Mouse (Mus musculus): ENCODE results near the gene Col15a1.

Gene Col15a1

DNA sequence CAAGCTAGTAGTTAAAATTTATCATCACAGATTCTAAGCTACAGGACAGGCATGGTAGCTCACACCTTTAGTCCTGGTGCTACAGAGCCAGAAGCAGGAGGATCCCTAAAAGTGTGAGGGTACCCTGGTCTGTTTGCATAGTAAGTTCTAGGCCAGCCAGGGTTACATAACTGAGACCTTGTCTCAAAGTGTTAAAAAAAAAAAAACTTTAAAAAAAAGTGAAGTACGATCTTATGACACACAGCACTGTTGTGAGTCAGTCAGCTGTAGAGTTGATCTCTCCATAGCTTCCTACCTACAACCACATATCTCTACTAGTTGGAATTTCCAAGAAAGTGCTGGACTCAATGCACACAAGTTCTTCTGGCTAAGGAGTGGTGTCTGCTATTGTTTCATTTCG, 67.0 kb downstream of the Col15a1 start:
- no peak for DNase-seq

DNA sequence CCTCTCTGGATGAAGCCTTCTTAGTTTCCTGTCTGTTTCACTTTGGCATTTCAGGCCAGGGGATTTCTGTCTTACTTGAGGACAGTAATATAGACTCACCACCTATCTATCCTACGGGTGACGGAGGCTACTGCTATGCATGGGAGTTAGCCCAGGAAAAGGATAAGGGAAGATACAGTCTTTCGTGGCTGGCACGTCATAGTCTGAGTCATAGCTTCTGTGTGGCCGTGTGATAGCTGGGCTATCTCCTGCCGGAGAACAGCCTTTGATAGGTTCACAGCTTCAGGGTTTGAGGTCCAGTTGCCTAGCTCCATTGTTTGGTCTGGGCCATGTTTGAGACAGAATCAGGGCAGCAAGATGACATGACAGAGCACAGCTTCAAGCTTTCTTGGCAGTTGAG, 70.4 kb downstream of the Col15a1 start:
- DNase-seq: no peak

DNA sequence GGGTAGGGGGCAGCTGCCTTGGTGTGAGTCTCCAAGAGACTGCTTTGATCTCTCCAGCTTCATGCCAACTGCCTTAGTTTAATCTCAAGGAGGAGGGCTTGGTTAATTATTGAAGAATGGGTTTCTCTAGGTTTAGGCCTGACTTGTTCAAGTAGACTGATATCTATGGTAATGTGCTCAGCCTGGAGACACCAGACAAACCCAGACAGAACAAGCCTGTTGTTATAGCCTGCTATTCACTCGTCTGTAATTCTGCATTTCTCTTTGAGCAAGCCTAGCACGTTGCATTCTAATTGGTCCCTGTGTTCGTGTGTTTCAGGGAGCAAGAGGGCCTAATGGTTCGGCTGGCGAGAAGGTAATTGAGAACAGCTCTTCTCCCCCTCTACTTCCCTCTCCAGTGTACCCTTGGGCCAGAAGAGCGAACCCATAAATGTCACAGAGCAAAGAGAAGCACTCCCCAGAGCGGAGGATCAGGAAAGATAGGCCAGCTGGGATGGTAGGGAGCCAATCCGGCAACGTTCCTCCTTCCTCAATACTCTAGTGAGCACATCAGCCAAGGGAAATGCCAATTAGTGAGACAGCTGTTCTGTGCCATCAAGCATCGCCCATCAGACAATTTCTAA, 71.2 kb downstream of the Col15a1 start:
- no peak for DNase-seq

GRCm38 (mm10) chr4:47280126-47280525, 72.2 kb downstream of the Col15a1 start:
- no peak for DNase-seq

DNA sequence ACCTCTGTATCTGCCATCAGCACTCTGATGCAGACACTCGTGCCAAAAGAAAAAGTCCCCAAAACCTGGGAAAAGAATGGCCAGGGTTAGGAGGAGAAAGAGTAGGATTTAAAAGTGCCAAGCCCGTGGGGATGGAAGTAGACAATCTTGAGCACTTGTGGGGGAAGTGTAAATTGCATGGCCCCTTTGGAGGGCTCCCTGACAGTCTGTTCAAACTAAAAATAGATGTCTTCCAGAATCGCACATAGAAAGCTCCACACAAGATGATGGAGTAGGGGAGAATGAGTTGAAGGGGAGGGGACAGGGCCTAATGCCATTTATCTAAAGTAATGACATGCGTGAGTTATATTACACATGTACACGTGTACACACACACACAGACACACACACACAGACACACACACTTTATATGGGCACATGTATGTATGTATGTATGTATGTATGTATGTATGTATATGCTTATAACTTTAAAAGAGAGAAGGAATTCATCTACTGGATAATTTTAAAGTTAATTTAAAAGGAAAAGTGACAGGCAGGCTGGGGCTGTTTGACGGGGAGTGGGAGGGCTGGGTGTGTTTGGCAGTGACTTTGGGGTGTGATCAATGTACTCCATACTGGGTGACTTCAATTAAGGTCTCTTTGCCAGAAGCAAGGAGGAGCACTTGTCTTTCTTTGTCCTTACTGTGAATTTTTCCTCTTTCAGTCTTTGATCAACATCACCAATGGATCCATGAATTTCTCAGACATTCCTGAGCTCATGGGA, 74.1 kb downstream of the Col15a1 start:
- DNase-seq: no peak

- peak; percentile 48 for DNase-seq
These were observed 76.3 kb downstream of the Col15a1 start for GRCm38 (mm10) chr4:47284311-47284710.

- no peak for DNase-seq
These were observed 76.9 kb downstream of the Col15a1 start for GRCm38 (mm10) chr4:47284874-47285273.

- DNase-seq: no peak
These were observed 78.7 kb downstream of the Col15a1 start for GRCm38 (mm10) chr4:47286599-47287147.

DNA sequence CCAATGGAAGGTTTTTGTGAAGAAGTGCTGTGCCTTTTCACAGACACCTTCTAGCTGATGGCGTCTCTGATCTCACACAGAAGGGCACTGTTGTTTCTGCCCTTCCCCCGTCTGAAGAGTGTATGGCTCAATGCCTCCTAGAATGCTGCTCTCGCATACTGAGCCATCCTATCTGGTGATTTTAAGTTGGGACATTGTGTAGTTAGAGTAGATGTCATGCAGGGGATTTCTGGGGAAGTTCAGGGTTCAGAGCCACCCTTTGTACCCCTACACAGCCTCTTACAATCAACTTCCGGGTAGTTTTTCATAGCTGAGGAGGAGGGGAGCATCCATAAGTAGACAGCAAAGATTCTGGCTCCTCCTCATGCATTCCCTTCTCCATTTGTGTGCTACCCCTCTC, 79.5 kb downstream of the Col15a1 start:
- peak; percentile 51 for DNase-seq

DNA sequence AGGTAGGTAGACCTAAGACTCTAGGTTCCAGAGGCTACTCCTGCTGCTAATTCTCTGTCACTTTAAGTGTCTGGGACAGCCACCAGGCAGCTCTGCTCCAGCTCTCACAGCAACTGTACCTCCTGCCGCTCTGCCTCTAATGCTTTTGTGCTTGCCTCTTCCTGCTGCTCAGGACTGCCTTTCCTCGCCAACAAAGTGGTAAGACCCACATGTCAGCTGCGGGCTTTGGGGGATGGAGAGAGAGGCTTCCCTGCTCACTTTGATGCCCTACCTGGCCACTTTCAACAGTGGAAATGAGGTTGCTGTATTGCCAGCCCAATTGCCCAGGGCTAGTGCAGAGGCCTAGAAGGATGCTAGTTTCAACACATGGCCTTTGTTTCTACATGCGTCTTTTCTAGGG, 80.3 kb downstream of the Col15a1 start:
- peak; percentile 70 for DNase-seq

GRCm38 (mm10) chr4:47289526-47289925, 81.6 kb downstream of the Col15a1 start:
- peak; percentile 45 for DNase-seq

GRCm38 (mm10) chr4:47290448-47290847, 82.5 kb downstream of the Col15a1 start:
- no peak for DNase-seq

DNA sequence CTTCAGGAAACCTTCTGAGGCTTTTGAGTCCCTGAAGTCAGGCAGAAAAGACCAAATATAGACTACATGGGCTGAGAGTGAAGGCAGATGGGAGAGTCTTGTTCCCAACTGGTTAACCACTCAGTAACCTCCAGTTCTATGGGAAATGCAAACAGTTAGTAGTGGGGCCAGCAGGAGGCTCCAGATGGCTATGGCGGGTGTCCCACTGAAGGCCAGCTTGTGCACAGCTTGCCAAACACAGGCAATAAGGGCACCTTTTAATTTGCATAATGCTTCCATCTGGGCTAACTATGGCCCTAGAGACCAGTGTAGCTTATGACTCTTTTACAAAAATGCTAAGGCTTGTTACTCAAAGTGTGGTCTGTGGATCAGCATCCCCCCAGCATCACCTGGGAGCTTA, 83.1 kb downstream of the Col15a1 start:
- no peak for DNase-seq

- no peak for DNase-seq
These were observed 85.0 kb downstream of the Col15a1 start for GRCm38 (mm10) chr4:47292956-47293355.

- no peak for DNase-seq
These were observed 86.0 kb downstream of the Col15a1 start for GRCm38 (mm10) chr4:47293771-47294543.

DNA sequence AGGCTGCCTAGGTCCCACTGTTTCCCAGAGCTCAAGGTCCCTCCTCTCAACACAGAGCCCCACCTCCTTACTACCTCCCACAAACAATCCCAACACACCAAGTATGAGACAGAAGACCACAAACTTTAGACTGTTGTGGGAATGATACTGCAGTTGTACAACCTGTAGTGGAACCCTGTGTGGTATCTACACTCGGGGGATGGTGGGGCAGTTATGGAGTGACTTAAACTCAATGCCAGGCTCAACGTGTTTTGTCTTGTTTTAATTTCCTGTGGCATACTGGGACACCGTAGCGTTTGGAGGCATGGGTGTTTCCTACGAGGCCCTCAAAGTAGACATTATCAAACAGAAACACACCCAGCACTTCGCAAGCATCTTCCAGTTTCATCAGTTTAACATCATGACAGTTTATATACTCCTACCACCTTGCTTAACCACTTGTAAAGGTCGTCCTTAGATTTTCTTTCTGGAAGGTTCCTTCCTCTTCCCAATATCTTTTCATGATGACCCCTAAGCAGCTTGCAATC, 86.6 kb downstream of the Col15a1 start:
- no peak for DNase-seq

GRCm38 (mm10) chr4:47295547-47295946, 87.6 kb downstream of the Col15a1 start:
- no peak for DNase-seq

GRCm38 (mm10) chr4:47300701-47301100, 92.7 kb downstream of the Col15a1 start:
- DNase-seq: no peak

GRCm38 (mm10) chr4:47302610-47303009, 94.6 kb downstream of the Col15a1 start:
- DNase-seq: peak; percentile 50

DNA sequence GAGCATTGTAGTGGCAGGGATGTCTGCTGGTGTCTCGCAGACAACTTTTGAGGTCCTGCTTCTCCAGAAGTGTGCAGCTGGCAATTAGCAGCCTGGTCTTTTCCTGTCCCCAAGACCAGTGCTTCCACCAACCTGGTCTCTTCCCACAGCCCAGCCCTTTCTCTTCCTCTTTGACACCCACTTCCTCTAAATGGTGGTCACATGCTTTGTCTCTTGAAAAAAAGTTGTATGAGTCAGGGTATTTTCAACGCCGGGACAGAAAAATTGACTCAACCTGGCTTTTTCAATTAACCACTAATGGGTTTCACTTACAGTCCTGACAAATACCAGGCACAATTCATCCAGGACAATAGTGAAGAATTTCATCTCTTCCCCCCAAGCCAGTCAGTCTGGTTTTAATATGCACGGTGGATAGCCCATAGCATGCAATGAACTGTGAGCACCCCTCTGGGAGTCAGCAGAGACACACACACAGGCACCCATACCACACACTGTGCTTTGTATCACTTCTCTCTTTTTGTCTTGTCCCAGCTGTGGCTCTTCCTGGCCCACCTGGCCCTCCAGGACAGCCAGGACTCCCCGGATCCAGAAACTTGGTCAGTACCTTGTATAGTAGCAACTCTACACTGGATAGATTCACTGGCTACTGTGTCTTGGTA, 95.5 kb downstream of the Col15a1 start:
- DNase-seq: peak; percentile 49

DNA sequence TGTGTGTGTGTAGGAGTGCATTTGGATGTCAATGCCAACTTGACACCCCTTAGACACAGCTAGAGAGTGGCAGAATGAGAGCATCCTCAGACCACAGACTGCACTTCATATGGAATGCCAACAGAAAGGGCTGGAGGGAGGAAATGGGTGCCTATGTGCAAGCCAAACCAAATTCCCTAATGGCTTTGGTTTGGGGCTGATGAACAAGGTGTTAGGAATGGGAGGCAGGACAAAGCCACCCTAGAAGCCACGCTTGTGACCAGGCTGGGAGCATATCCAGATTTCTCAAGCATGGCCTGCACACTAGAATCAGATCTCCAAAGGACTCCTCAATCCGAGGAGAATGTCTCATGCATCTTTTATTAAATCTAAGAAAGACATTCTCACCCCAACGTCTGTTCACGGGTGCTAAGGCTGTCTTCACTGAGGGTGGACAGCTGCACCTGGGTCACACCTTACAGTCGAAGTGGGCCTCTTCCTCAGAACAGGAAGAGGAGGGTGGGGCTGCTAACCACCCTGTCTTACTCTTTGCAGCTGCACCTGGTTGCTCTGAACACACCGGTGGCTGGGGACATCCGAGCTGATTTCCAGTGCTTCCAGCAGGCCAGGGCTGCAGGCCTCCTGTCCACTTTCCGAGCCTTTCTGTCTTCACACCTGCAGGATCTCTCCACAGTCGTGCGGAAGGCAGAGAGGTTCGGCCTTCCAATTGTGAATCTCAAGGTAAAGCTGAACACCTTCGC, 102.1 kb downstream of the Col15a1 start:
- DNase-seq: peak; percentile 75

DNA sequence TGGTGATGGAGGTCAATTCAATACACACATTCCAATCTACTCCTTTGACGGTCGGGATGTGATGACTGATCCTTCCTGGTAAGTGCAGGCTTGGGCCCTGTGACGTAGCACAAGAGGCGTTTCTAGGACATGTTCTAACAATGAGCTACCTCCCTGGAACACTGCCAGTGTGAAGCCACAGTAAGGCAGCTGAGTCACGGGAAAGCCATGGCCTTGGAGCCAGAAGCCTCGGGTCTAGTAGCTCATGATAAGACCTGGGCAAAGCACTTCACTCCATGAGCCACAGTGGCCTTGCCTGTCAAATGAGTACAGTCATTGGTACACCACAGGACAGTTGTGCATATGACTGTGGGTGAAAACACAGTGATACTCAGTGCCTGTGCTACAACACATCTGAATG, 102.9 kb downstream of the Col15a1 start:
- DNase-seq: peak; percentile 61
